Mouse (Mus musculus): Measurements from ENCODE around the gene Pxt1. TPM values are rescaled to one million over a fixed set of nuclear protein-coding genes. Genes with fewer than 3 reads are reported as not detected.

Pxt1 gene
- 1 to 10 TPM; 1.7 to 3.8 TPM for total RNA-seq (2023)

GRCm38 (mm10) chr17:28943740-28944139, at the start of gene Pxt1:
Gene Pxt1, minus strand, starts transcription at chr17:28943840.

DNA sequence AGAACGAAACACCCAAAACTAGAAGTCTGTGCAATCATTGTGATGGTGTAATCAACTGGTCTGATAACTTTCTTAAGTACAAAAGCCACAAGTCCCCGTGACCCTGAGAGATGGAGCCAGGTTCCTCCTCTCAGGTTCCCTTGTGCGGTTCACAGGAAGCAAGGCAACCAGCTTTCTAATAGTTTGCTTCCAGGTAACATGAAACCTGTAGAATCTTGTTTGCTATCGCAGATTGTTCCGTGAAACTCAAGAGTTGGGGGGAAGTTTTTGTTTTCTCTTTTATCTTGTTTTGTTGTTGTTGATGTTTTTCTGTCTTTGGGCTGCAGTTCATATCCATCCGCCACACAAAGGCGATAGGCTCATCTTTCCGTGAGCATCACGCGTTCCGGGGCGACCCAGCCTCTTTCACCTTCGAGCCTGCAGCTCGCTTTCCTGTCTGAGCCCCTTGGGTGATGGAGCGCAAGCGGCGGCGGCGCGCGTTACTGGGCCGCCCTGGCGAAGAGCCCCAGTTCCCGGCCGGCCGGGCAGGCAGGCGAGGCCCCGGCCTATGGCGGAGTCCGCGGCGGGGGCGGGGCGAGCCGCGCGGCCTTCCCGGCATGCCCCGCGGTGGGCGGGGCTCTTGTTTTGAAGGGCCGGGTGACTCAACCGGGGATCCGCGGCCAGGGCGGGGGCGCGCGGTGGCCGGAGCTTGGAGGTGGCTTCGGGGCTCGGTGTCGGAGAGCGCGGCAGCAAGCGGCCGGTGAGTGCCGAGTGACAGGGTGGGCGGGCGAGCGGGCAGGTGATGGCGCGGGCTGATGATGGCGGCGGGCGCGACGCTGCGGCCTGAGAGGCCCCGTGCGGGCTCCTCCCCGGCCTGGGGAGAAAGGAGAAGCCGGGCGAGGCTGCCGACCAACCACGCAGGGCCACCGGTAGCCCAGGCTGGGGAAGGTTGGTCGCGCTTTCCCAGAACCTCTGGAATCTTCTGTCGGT, 8.5 kb upstream of the Pxt1 start, which contains the start of gene Kctd20:
Kctd20 (plus strand) TSS at position 120 of the 969 bp plus-strand sequence.

DNA sequence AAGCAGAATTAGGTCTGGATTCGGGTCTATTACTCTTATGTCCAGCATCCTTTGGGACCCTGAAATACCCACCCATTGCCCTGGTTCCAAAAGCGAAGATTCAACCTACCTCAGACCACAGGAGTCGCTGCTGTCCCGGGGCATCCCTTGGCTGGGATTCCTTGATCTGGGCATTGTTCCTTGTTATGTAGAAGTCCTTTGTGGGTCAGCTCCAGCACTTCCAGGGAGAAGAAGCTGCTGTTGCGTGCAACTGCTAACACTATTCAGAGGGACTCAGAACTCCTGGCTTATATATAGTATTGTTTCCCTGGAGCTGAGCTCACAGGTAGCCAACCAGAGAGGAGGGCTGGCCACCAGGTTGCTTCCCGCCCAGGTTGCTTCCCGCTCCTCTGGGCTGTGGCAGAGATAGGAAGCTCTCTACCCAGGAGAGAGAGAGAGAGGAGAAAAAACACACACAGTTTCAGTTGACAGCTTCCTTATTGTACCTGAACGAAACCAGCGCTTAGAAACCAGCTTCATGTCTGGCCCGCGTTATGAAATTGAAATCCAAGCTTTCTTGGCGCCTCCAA, 28.5 kb downstream of the Pxt1 start, which contains the start of gene 4930539E08Rik:
4930539E08Rik (minus strand) TSS at position 265 of the 569 bp plus-strand sequence.

Other genes with a start within 250 kb of the Pxt1 start
- 10 to 100 TPM in 1 of 2 experiments, 1 to 10 TPM in 1; 9.6 to 13.5 TPM for gene AC170998.1, start 217.8 kb downstream of the Pxt1 start, total RNA-seq (2023)
- 100 to 1,000 TPM; 145 to 187 TPM for gene Mapk13, start 174.5 kb downstream of the Pxt1 start, total RNA-seq (2023)
- gene Brpf3, start 142.8 kb downstream of the Pxt1 start, total RNA-seq (2023), result 10 to 100 TPM; 46.3 to 55.6 TPM
- 1 to 10 TPM; 5.0 to 5.2 TPM for gene Pnpla1, start 85.4 kb downstream of the Pxt1 start, total RNA-seq (2023)
- gene 4930539E08Rik, start 28.5 kb downstream of the Pxt1 start, total RNA-seq (2023), result under 1 TPM; 0.13 to 0.20 TPM
- 100 to 1,000 TPM; 195 to 214 TPM for gene Kctd20, start 8.1 kb upstream of the Pxt1 start, total RNA-seq (2023)
- gene Stk38, start 64.2 kb upstream of the Pxt1 start, total RNA-seq (2023), result 100 to 1,000 TPM; 299 to 310 TPM
- 100 to 1,000 TPM; 241 to 246 TPM for gene Srsf3, start 88.8 kb upstream of the Pxt1 start, total RNA-seq (2023)
- gene Cdkn1a, start 147.1 kb upstream of the Pxt1 start, total RNA-seq (2023), result 10 to 100 TPM; 24.0 to 32.5 TPM
- gene Rab44, start 170.3 kb upstream of the Pxt1 start, total RNA-seq (2023), result 100 to 1,000 TPM; 211 to 216 TPM

Data from neutrophil, adult 59 days (primary cell).